Mouse (Mus musculus): ENCODE data around the gene Myh3.

Myh3 gene

GRCm38 (mm10) chr11:67105689-67106088 lies 27.6 kb downstream of the Myh3 start:
- DNase-seq (ENCODE audit: low spot score in 2 of 2): no peak

GRCm38 (mm10) chr11:67106973-67107372 lies 28.9 kb downstream of the Myh3 start:
- no peak for DNase-seq (ENCODE audit: low spot score in 2 of 2)

DNA sequence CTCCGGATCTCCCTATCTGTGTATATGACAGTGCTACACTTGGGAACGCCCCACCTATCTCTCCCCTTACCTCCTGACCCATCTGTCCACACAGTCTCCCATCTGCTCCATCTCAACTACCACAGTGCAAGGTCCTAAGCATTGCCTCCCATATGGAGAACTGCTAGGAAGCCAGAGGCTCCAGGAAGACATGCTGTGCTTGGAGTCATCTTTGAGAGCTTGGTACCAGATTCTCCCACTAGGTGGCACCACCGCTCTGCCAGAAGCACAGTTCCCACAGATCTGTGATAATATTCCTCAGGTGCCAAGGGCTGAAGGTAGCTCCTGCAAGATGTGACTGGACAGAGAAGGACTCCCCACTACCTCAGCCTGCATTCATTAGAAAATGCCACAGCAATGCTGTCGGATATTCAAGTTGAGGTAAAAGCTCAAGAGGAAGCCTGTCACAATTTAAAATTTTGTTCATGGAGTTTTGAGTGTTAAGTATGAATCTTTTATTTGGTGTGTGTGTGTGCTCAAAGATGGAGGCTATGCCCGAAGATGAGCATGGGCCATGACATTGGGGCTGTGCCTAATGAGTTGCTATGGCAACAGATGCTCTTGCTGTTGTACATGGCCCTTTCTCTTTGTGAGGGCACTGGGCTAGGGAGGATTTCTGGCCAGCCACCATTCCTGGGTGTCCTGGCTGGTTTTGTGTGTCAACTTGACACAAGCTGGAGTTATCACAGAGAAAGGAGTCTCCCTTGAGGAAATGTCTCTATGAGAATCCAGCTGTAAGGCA lies 32.3 kb downstream of the Myh3 start:
- peak; percentile 15 to 62 for DNase-seq (ENCODE audit: low spot score in 2 of 2)

DNA sequence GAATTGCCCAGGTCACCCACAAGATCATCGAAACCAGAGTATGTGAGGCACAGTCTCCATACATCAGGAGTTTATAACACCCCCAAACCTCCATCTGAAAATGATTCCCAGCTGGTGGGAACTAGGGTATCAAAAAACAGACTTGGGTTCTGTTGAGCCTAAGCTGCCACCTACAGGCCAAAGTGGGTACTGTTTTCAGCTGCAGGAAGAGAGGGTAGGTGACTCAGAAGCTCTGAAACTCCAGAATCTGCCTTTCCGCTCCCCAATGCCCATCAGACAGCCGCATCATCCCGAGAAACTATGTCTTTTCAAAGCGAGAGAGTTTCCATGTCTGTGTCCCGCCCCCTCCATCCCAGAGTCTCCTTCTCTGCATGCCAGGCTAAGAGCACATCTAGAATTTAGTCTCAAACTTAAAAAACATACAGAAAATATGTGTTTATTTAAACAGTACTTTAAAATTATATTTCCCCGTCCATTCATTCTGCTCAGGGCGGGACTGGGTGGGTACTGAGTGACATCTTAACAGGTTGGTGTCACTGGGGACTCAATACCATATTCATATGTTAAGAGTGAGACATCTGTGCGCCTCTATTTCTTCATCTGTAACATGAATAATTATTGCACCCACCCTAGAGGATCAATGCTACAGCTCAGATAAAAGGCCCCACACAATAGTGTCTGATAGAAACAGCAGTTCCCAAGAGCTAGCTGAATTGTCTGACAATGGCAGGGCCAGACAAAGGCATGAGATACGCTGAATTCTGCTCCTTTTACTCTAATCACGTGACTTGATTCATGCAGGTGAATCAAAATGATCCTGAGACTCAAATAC lies 34.1 kb downstream of the Myh3 start:
- DNase-seq (ENCODE audit: low spot score in 2 of 2): peak; percentile 15 to 58

DNA sequence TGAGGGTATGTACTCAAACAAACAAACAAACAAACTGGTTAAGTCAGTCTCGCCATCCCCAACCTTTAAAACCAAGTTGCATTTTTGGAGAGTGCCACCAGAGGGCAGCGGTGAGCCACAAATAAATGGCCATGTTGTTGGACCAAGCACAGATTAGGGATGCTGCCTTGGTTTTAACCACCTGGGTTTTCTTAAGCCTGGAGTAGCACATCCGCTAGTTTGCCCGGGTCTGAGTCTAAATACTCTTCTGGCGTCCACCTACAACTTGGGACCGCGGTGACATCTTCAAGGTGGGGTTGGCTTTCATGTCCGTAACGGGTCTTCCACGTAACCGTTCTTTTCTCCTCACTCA lies 34.7 kb downstream of the Myh3 start:
- peak; percentile 27 to 56 for DNase-seq (ENCODE audit: low spot score in 2 of 2)

- DNase-seq (ENCODE audit: low spot score in 2 of 2): no peak
Observed at GRCm38 (mm10) chr11:67113381-67113780, 35.3 kb downstream of the Myh3 start.

DNA sequence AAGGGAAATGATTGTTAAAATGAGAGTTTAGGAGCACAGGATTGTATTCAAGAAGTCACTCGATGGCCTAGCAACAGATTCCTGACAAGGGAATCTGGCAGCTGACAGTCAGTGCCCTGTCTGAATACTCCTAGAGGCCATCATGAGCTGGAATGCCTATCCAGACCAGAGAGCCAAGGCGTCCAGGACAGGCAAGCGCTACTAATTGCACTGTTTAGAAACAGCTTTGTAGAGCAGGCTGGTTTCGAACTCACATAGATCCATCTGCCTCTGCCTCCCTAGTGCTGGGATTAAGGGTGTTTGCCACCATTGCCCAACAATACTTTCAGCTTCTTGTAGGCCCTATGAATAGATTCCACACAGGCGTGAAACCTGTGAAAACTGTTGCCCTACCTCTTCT lies 36.2 kb downstream of the Myh3 start:
- DNase-seq (ENCODE audit: low spot score in 2 of 2): no peak

GRCm38 (mm10) chr11:67114901-67115300 lies 36.8 kb downstream of the Myh3 start:
- no peak for DNase-seq (ENCODE audit: low spot score in 2 of 2)

- DNase-seq (ENCODE audit: low spot score in 2 of 2): no peak
Observed at GRCm38 (mm10) chr11:67116725-67117124, 38.6 kb downstream of the Myh3 start.

- DNase-seq (ENCODE audit: low spot score in 2 of 2): no peak
Observed at GRCm38 (mm10) chr11:67119539-67120070, 41.5 kb downstream of the Myh3 start.

- DNase-seq (ENCODE audit: low spot score in 2 of 2): no peak
Observed at GRCm38 (mm10) chr11:67120697-67121294, 42.7 kb downstream of the Myh3 start.

DNA sequence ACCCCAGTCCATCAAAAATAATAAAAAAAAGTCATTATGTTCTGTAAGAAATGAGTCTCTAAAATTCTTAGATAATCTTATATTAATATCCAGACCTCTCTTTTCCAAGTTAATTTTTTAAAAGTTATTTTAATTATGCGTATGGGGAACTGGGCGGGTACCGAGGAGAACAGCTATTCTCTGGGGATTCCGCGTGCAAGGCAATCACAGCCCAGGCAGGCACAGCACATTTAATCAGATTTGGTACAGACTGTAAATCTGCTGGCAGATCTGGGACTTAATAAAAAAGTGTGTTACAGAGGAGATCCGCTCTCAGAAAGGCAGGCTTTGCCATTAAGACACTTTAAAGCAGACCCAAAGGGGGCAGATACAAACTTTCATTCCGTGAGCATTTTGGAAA lies 46.8 kb downstream of the Myh3 start:
- no peak for DNase-seq (ENCODE audit: low spot score in 2 of 2)

DNA sequence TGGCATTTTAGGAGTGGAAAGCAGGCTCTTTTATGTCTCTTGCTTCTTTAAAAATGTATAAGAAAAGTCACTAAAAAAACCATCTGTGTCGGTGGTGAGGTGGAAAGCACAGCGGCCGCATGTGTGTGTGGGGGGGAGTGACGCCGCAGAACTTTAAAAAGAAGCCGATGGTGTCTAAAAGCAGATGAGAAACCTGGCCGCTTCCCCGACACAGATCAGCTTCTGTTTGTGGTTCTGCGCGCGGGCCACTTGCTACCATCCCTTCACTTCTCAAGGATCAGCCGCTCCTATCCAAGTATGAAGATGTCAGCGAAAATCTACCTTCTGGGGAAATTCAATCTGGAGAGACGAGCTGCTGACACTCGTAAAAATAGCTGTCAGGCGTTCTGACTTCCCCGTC lies 47.3 kb downstream of the Myh3 start:
- DNase-seq (ENCODE audit: low spot score in 2 of 2): no peak

DNA sequence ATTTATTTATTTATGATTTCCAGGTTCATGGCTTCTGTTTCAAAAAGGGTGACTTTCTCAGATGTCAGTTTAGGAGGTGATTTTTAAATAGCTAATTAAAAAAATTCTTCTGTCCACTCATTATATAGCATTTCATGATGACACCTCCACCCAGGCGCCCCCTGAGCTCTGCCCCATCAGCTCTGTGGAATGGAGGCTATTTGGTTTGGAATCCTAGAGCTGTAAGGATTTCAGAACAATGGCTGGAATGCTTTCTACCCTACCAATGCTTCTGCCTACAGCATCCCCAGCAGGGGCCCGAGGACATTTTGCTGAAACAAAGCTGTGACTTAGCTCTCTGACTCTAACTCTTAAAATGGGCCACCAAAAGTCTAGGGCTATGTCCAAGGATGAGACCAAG lies 55.4 kb downstream of the Myh3 start:
- no peak for DNase-seq (ENCODE audit: low spot score in 2 of 2)

GRCm38 (mm10) chr11:67134654-67135053 lies 56.6 kb downstream of the Myh3 start:
- no peak for DNase-seq (ENCODE audit: low spot score in 2 of 2)

DNA sequence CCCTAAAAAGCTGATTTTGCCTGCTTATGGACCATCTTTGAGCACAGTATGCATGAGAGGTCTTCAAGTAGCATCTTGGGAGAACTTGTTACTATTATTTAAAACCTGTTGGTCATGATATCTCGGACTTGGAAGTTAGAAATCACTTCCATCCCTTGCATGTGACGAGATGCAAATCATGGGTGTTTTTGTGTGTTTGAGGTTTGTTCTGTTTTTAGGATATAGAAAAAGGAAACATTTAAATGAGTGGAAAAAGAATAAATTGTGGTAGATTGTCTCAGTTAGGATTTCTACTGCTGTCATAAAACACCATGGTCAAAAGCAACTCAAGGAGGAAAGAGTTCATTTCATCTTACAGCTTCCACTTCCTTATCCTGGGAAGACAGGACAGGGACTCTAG lies 57.4 kb downstream of the Myh3 start:
- no peak for DNase-seq (ENCODE audit: low spot score in 2 of 2)

DNA sequence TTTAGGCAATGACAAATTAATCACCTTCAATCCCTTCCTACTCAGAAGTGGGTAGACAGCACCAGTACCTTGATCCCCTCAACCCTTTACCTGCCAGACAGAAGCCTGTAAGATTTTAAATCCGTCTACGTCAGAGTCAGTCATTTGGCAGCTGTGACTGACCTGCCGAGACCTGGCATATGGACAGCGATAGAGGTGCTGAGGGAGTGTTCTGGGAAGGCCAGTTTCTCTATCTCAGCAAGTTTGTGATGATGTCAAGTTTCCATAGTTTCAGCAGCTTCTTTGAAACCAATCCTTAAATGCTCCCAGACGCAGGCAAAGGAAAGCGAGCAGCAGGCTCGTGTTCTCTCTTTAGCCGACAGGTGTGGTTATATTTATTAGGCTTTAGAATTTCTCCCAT lies 61.5 kb downstream of the Myh3 start:
- DNase-seq (ENCODE audit: low spot score in 2 of 2): no peak

GRCm38 (mm10) chr11:67140175-67140574 lies 62.1 kb downstream of the Myh3 start:
- DNase-seq (ENCODE audit: low spot score in 2 of 2): no peak

GRCm38 (mm10) chr11:67141031-67141430 lies 62.9 kb downstream of the Myh3 start:
- DNase-seq (ENCODE audit: low spot score in 2 of 2): no peak

DNA sequence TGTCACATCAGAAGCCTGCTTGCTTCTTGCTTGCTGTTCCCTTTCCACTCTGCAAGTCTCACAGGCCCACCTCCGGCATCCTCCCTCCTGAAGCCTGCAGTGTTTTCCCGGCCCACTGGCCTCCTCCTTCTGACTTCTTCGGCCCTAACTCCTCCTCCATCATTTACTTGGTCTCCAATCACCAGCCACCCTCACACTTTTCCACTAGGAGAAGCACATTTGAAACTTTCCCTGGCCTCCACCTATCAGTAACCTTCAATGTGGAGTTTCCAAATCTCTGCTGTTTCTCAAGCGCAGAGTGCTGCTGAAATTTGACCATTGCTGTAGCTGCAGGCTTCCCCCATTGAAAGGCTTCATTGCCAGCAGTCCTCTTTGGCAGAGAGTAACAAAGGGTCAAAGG lies 63.9 kb downstream of the Myh3 start:
- no peak for DNase-seq (ENCODE audit: low spot score in 2 of 2)

GRCm38 (mm10) chr11:67143065-67143464 lies 65.0 kb downstream of the Myh3 start:
- no peak for DNase-seq (ENCODE audit: low spot score in 2 of 2)

GRCm38 (mm10) chr11:67143863-67144498 lies 65.9 kb downstream of the Myh3 start:
- DNase-seq (ENCODE audit: low spot score in 2 of 2): no peak

All from urinary bladder, adult 18-20 months (tissue).